Mouse (Mus musculus): ENCODE measurements around the gene Hk1. TPM values are rescaled to one million over a fixed set of nuclear protein-coding genes. Genes with fewer than 3 reads are reported as not detected.
A peak's percentile ranks its signal among the peaks of the same experiment; 100 is the strongest.

Gene Hk1
- polyA plus RNA-seq, 1 experiment from 2014 or later = 56.6 TPM

- WGBS = 85% methylated on average over 10 of the region's 10 CpGs
- Histone ChIP-seq H3K27me3 (no peaks in the 10 kb centered on the region), H3K9me3 (replicated peaks) (no peaks in the 10 kb centered on the region), H3K4me3 (no peak overlapping the region), H3K27ac (no peak overlapping the region), H3K36me3 (no peaks in the 10 kb centered on the region), H3K9ac (no peak overlapping the region), H3K4me2 (replicated peaks) (no peak overlapping the region), H3K4me1 (peaks cover 12% of the 10 kb centered on the region)
- ATAC-seq (ENCODE audit: low FRiP score) = no peak
These were observed 69.3 kb downstream of the Hk1 start for GRCm38 (mm10) chr10:62310259-62311039.

DNA sequence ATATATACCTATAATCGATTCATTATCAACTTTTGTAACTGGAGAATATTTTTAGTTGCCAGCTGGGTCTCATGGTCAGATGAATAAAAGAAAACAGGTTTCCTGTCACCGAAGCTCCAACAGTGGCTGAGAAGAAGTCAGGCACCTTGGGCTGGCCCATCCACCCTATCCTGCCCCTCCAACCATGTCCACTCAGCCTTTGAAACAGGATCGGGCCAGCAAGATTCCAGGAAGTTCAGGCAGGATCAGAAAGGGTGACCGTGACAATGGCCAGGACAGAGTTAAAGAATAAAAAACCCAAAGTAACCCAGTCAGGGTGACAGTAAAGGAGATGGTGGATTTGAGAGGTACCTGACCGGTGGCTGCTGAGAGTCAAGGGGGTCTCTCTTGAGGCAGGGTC lies 70.1 kb downstream of the Hk1 start:
- Histone ChIP-seq H3K9ac (no peak overlapping the region), H3K4me3 (no peak overlapping the region), H3K9me3 (replicated peaks) (no peaks in the 10 kb centered on the region), H3K27me3 (no peaks in the 10 kb centered on the region), H3K4me2 (replicated peaks) (no peak overlapping the region), H3K27ac (no peak overlapping the region), H3K4me1 (peaks cover 12% of the 10 kb centered on the region), H3K36me3 (no peaks in the 10 kb centered on the region)
- WGBS = 81% methylated on average over 5 of the region's 5 CpGs
- ATAC-seq (ENCODE audit: low FRiP score) = no peak

GRCm38 (mm10) chr10:62308896-62309491 lies 70.7 kb downstream of the Hk1 start:
- H3K9ac ChIP-seq = no peak overlapping the region
- no peak overlapping the region for H3K4me2 ChIP-seq (replicated peaks)
- H3K4me3 ChIP-seq = no peak overlapping the region
- ATAC-seq (ENCODE audit: low FRiP score) = no peak
- H3K27ac ChIP-seq = no peak overlapping the region
- 83% methylated on average over 11 of the region's 11 CpGs for WGBS
- H3K27me3 ChIP-seq = no peaks in the 10 kb centered on the region
- peaks cover 12% of the 10 kb centered on the region for H3K4me1 ChIP-seq
- 0 out of 2 replicates have a peak, but pooled peaks cover 5% of the 10 kb centered on the region for H3K36me3 ChIP-seq
- H3K9me3 ChIP-seq (replicated peaks) = no peaks in the 10 kb centered on the region

DNA sequence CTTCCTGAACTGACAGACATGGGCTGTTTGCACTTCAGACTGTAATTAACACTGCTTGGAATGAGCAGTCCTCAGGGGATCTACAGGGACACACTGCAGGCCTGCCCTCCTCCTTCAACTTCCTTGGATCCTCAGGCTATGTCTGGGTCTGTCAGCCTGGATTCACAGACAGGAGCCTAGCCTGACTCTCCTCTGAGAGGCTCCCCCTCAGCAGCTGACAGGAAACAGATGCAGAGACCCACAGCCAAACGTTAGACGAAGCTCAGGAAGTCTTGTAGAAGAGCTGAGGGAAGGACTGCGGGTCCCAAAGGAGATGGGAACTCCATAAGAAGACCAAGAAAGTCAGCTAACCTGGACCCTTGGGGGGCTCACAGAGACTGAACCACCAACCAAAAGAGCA lies 73.2 kb downstream of the Hk1 start:
- Histone ChIP-seq H3K27ac (no peak overlapping the region; the same call in 1 of the 2 replicates), H3K4me2 (replicated peaks) (no peak overlapping the region), H3K4me1 (no peaks in the 10 kb centered on the region; the same call in 1 of the 2 replicates), H3K27me3 (no peaks in the 10 kb centered on the region), H3K4me3 (no peak overlapping the region), H3K9ac (no peak overlapping the region), H3K36me3 (0 out of 2 replicates have a peak, but pooled peaks cover 6% of the 10 kb centered on the region), H3K9me3 (replicated peaks) (no peaks in the 10 kb centered on the region)
- WGBS = 64% methylated on average over 3 of the region's 3 CpGs
- no peak for ATAC-seq (ENCODE audit: low FRiP score)

DNA sequence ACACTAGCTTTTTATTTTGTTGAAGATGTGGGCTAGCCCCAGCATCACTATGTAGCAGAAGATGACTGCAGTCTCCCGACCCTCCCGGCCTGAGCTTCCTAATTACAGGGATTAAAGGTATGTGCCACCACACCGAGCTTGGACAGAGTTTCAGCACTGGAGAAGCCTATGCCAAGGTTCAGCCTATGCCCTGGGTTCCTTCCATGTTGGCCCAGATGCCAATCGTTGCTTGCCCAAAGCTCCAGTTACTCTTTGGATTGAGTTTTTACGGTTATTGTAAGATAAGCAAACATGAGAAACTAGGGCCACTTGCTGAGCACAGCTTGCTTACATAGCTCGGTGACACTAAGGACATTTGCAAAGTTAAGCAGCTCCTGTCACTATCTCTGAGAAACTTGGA lies 74.6 kb downstream of the Hk1 start:
- no peak for ATAC-seq (ENCODE audit: low FRiP score)
- Histone ChIP-seq H3K9ac (no peak overlapping the region), H3K9me3 (replicated peaks) (no peaks in the 10 kb centered on the region), H3K36me3 (0 out of 2 replicates have a peak, but pooled peaks cover 6% of the 10 kb centered on the region), H3K4me3 (no peak overlapping the region), H3K4me1 (no peaks in the 10 kb centered on the region), H3K27ac (no peak overlapping the region), H3K4me2 (replicated peaks) (no peak overlapping the region), H3K27me3 (no peaks in the 10 kb centered on the region)
- 81% methylated on average over 6 of the region's 6 CpGs for WGBS

DNA sequence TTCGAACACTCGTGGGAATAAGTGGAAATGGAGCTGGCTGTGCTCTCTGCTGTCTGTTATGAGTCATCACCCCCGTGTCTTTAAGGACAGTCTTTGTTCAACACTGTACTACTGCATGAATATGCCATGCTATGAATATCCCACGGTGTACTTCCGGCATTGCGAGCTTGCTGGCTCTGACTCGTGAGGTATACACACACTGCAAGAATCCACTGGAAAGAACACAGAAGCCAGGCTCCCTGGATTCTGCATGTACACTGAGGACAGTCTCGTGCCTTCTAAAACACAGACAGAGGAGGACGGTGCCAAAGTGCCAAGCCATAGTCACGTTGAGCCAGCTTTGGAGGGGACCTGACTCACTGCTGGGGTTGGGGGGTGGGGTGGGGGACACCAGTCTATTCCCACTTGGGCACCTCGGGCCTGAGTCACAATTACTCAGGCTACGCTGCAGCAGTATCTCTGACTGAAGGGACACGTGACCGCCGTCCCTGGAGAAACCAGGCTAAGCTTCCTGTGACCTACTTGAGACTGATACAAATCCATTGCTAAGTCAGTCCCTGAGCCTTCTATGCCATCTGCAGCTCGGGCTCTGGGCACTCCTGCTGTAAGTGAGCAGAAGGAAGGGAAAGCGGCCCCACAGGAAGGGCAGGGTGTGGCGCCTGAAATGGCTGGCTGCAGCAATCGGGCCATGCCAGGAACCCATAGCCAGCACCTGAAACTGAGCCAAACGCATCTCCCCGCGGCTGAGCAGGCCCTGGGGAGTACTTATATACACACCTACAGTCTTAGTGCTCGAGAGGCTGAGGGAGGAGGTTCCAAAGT lies 79.5 kb downstream of the Hk1 start:
- no peak overlapping the region for H3K4me2 ChIP-seq (replicated peaks)
- no peak overlapping the region for H3K9ac ChIP-seq
- no peak for ATAC-seq (ENCODE audit: low FRiP score)
- no peak overlapping the region for H3K27ac ChIP-seq
- H3K36me3 ChIP-seq = peaks cover 9% of the 10 kb centered on the region; the same call in 1 of the 2 replicates
- no peak overlapping the region for H3K4me3 ChIP-seq
- no peaks in the 10 kb centered on the region for H3K27me3 ChIP-seq
- H3K4me1 ChIP-seq = no peaks in the 10 kb centered on the region
- no peaks in the 10 kb centered on the region for H3K9me3 ChIP-seq (replicated peaks)
- WGBS = 88% methylated on average over 23 of the region's 23 CpGs

GRCm38 (mm10) chr10:62296086-62296872 lies 83.4 kb downstream of the Hk1 start:
- peak overlapping the region; percentile 19; the same call in 1 of the 2 replicates for H3K4me2 ChIP-seq (replicated peaks)
- H3K27ac ChIP-seq = no peak overlapping the region
- H3K4me1 ChIP-seq = no peaks in the 10 kb centered on the region
- no peak overlapping the region for H3K9ac ChIP-seq
- H3K27me3 ChIP-seq = no peaks in the 10 kb centered on the region
- no peak overlapping the region for H3K4me3 ChIP-seq
- no peaks in the 10 kb centered on the region for H3K9me3 ChIP-seq (replicated peaks)
- peaks cover 8% of the 10 kb centered on the region; the same call in 1 of the 2 replicates for H3K36me3 ChIP-seq
- no peak for ATAC-seq (ENCODE audit: low FRiP score)
- WGBS = 53% methylated on average over 23 of the region's 26 CpGs

DNA sequence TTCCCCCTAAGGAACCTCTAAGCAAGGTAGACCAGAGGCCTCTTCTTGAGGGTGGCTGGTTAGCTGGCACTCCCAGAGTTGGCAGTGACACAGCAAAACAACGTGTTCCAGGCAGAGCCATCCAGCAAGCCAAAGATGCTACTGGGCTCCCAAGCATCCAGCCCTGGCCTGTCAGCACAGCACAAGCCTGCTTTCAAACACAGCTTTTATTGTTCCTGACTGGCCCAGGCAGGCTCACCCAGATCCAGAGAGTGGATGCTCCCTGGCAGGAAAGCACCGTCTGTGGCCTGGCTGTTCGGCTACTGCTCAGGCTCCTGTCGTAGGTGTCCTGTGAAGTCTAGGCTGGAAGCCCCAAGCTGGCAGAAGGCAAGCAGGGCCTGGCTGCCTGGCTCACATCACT lies 85.6 kb downstream of the Hk1 start:
- no peaks in the 10 kb centered on the region for H3K9me3 ChIP-seq (replicated peaks)
- peaks cover 20% of the 10 kb centered on the region for H3K36me3 ChIP-seq
- 88% methylated on average over 4 of the region's 4 CpGs for WGBS
- no peak overlapping the region for H3K9ac ChIP-seq
- no peaks in the 10 kb centered on the region for H3K4me1 ChIP-seq
- H3K4me3 ChIP-seq = no peak overlapping the region
- no peak overlapping the region for H3K4me2 ChIP-seq (replicated peaks)
- no peak for ATAC-seq (ENCODE audit: low FRiP score)
- H3K27ac ChIP-seq = no peak overlapping the region
- no peaks in the 10 kb centered on the region for H3K27me3 ChIP-seq

DNA sequence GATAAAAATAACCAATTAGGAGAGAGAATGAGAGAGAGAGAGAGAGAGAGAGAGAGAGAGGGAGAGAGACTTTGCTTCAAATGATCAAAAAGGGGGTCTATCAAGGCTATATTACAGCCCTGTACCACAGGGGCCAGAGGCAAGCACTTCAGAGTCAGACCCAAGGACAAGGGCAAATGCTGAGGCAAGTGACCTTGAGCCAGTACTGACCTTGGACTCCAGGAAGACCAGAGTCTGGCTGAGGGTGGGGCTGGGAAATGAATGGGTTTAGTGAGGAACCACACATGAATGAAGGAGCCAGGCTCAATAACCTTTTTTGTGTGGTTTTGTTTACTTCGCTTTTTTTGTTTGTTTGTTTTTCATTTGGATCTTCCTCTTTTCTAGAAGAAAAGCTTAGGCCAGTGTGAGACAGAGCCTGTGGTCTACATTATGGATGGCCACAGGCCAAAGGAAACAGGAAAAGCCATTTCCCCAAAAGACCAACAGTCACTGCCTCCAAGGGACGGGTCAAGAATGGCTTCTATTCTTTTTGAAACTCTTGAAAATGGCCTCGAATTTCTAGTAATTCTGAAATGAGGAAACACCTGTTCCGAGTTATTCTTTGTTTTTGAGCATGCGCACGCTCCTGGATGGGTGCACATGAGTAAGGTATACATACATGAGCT lies 92.1 kb downstream of the Hk1 start:
- H3K27me3 ChIP-seq = no peaks in the 10 kb centered on the region
- no peaks in the 10 kb centered on the region for H3K4me1 ChIP-seq
- peaks cover 55% of the 10 kb centered on the region for H3K36me3 ChIP-seq
- 76% methylated on average over 6 of the region's 6 CpGs for WGBS
- H3K27ac ChIP-seq = no peak overlapping the region
- no peak overlapping the region for H3K4me3 ChIP-seq
- no peak overlapping the region for H3K4me2 ChIP-seq (replicated peaks)
- no peaks in the 10 kb centered on the region for H3K9me3 ChIP-seq (replicated peaks)
- no peak overlapping the region for H3K9ac ChIP-seq
- ATAC-seq (ENCODE audit: low FRiP score) = no peak

GRCm38 (mm10) chr10:62283206-62283792 lies 96.4 kb downstream of the Hk1 start:
- WGBS = 83% methylated on average over 4 of the region's 4 CpGs
- peaks cover 64% of the 10 kb centered on the region for H3K36me3 ChIP-seq

DNA sequence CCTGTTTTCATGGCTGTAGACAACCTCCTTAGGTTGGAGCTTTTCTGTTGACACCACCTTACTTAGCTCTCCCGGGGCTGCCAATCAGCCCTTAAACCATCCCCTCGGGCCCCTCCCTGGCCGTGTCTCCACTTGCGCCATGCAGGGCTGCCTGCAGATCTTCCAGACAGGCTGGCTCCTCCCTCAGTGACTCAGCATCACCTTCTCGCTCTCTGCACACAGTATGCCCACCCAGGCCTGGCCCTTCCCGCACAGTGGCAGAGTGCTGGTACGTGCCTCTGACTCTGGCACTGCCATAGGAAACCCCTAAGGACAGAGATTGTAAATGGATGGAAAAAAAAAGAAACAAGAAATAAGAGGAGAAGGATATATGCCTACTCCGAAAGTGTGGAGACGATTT lies 96.9 kb downstream of the Hk1 start:
- Histone ChIP-seq H3K27me3 (no peaks in the 10 kb centered on the region), H3K4me2 (replicated peaks) (no peak overlapping the region), H3K36me3 (peaks cover 69% of the 10 kb centered on the region), H3K4me1 (no peaks in the 10 kb centered on the region), H3K4me3 (no peak overlapping the region), H3K9me3 (replicated peaks) (0 out of 2 replicates have a peak, but pooled peaks cover 6% of the 10 kb centered on the region), H3K27ac (no peak overlapping the region), H3K9ac (no peak overlapping the region)
- WGBS = 47% methylated on average over 9 of the region's 9 CpGs
- no peak for ATAC-seq (ENCODE audit: low FRiP score)

More at GRCm38 (mm10) chr10:62283206-62283792, 96.4 kb downstream of the Hk1 start:
- no peak overlapping the region for H3K9ac ChIP-seq
- H3K4me1 ChIP-seq = no peaks in the 10 kb centered on the region
- no peaks in the 10 kb centered on the region for H3K27me3 ChIP-seq
- no peak overlapping the region for H3K4me3 ChIP-seq
- ATAC-seq (ENCODE audit: low FRiP score) = no peak
- H3K4me2 ChIP-seq (replicated peaks) = no peak overlapping the region
- H3K27ac ChIP-seq = no peak overlapping the region
- H3K9me3 ChIP-seq (replicated peaks) = 0 out of 2 replicates have a peak, but pooled peaks cover 6% of the 10 kb centered on the region
